Mouse (Mus musculus) c-Kit-positive CD71-negative TER-119-negative erythroid progenitor cells, embryonic 14.5 days (primary cell): ENCODE results near the gene Klc4.

Experiments used
- DNase-seq: peaks from one replicate; pipeline ENCODE4 v3.0.0-alpha.2; 2013; ENCODE audit warnings: low read depth

Klc4 gene

DNA sequence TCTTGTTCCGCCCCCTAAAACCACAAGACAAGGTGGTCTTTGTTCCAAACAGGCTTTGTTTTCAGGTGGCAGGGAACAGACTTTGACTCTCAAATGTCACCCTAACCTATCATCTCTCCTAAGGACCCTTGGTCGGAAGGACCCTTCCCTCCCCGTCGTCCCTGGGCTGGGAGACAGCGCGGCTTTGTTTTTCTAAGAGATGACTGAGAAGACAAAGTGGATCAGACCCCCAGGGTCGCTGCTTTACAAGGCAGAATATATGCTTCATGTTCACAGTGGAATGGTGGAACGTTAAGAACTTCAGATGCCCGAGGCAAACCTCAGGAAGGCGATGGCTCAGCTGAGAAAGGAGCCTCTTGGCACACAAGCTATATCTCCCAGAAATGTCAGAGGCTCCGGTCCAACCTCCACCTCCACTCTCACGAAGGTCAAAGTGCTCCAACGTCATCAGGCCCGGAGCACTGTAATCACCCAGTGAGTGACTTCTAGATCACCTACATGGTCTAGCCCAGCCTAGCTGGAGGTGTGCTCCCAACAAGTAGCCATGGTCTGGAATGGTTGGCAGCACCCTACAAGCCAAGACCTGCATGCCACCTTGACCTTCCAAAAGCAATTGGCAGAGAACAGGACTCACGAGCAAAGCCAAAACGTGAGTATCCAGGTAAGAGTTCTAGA is 26.0 kb downstream of the Klc4 start:
- no peak for DNase-seq

DNA sequence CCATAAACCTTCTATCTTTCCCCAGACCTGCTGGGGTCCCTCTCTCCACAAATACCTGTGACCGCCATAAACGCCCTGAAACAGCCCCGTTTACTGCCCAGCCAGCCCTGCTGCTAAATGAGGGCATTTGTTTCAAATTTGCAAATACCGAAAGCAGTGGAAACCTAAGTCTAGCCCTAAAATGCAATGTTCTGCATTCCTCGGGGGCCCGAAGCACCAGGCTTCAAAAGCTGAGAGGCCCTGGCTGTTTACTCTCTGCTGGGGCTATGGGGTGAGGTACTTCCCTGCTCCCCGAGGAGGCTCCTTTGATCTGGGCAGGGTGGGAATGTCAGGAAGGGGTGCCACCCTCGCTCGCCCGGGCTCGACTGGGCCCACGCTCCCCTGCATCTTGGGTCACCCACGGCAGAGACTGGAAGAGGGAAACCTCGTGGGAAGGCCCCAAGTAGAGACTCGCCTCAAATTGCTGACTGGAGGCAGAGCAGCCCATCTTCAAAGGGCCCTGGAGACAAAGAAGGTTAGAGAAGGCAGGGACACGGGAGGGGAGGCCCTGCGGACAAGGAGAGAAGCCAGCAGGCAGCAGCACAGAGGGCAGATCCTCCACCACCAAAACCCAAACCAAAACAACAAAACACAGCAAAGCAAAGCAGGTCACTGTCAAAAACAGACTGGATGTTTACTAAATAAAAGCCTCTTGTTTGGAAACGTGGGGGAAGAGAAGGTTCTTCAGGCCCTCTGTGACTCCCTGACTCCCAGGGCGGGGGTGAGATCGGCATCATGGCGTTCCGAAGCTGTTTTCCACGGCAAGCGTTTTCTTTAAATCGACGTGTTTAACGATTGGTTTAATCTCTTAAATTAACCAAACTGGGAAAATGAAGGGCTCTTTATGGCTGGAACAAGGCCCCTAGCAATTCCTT is 26.8 kb downstream of the Klc4 start:
- DNase-seq, result no peak

DNA sequence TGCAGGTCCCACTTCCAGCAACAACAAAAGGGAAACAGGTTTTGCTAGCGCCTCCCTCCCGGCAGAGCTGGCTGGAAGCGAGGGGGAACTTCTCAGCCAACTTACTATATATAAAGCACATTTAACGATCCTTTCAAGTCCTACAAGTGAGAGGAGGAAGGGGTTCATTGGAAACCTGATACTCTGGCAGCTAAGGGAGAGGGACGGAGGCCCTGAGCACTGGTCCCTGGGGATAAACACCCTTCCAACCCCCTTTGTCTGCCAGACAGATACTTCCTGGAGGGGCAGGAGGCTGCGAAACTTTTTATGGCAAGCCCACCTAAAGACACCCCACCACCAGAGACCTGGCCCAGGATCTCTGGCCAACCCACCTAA is 27.4 kb downstream of the Klc4 start:
- DNase-seq, result no peak

DNA sequence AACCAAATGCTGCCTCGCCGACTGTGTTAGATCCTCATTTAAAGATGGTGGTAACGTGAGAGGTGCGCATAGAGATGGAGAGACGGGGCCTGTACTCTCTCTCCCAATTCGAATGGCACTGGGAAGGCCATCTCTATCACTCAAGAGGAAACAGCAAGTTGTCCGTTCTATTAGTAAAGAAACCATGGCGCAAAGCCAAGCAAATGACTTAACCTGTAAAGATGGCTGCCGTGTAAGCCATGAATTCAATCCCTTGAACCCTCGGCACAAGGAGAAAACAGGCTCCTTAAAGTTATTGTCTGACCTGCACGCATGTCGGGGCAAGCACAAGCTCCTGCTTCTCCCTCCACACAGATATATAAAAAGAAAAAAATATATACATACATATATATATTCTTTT is 28.0 kb downstream of the Klc4 start:
- no peak for DNase-seq

DNA sequence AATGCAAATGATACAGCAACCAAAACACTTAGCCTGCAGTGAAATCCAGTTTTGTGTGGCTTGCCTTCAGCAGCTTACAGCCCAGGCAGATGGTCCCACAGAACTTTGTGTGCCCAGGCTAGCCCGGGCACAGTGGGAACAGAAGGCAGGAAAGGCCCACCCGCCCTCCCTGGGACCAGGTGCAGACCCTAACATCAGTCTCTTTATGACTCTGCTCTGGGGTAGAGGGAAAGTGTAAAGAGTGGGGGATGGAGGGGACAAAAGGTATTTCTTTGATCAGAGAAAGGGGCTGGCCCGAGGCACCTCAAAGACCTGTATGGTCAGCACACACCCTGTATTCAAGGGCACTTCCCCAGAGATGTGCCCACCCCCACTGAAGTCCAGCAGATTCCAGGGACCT is 32.6 kb downstream of the Klc4 start:
- no peak for DNase-seq

DNA sequence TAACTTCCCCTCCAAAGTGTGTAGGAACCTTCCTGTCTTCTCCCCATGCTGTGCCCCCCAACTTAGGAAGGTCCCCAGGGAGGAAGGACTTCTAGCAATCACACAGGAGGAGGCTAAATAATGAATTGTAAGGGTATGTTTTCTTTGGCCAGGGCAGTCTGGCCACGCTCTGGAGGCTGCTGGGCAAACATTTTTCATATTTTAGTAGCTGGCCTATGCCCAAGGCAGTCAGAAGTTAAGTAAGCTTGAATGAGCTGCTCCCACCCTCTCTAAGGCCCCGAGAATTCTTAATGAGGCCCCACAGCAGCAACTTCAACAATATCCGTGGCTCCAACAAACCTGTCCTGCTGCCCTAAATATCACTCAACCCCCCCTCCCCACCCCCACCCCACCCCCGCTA is 33.0 kb downstream of the Klc4 start:
- no peak for DNase-seq

DNA sequence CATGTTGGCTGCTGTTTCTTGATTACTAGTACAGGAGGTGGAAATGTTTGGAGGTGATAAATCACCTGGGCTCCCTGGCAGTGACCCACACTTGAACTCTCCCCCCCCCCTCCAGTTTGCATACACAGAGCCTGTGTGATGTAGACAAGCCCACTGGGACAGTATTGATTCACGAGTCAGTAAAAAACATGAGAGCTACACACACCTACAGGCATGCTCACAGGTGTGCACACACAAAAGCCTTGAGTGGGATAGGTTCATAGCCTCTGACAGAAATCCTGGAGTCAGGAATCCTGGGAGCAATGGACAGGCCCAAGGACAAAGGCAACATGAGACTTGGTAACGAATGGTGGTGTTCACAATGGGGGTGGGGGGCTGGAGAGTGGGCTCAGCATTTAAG is 33.6 kb downstream of the Klc4 start:
- no peak for DNase-seq

DNA sequence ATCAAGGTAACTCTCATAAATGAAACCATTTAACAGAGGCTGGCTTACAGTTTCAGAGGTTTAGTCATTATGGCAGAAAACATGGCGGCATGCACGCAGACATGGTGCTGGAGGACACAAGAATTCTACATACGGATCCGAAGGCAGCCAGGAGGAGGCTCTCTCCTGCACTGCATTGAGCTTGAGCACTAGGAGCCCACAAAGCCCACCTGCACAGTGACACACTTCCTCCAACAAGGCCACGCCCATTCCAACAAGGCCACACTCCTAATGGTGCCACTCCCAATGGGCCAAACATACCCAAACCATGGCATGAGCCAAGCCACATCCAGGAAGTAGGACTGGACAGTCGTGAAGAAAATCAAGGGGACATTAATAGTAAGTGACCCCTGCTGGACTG is 34.5 kb downstream of the Klc4 start:
- no peak for DNase-seq

DNA sequence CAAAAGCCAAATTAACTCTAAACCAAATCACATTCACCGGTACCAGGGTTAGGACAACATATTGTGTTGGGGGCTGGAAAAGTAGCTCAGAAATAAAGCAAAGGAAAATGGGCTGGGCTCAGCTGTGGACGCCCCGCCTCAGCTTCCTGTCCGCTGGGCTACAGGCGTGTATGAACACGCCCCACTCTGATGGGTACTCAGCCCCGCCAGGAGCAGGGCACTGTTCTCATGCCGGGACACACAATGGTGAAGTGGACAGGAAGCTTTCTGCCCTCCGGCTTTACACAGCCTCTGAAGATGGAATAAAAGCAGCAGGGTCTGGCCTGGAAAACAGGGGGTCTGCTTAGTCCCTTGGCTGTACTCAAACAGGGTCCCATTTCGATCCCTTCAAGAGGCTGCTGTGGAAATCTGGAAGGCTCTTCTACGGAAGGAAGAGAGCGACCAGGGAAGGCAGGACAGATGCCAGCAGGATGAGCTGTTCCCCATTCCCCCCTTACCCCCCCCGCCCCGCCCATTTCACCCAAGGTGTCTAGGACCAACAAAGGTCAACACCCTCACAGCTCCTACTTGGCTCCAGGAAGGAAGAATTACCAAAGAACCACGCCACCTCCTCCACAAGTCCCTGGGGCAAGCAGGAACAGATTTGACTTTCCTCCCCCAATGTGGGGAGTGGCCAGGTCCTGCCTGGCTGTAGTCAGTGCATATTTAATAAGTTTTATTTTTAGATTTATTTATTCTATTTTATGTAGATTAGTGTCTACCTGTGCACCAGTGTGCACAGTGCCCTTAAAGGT is 35.9 kb downstream of the Klc4 start:
- no peak for DNase-seq

DNA sequence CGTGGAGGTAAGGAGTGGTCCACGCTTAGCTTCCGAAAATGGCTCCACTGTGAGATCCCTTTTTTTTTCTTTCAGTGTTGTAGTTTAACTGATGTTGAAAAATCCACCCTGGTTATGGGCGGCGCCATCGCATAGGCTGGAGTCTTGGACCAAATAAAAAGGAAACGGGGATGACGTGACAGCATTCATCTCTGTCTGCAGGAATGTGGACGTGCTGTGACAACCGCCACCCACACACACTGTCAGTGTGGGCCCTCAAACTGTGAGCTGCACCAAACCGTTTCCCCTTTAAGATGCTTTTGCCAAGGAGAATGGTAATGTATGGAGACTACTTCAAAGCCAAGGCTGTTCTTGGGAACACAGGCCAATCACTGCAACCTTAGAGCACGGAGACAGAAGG is 39.8 kb downstream of the Klc4 start:
- no peak for DNase-seq

DNA sequence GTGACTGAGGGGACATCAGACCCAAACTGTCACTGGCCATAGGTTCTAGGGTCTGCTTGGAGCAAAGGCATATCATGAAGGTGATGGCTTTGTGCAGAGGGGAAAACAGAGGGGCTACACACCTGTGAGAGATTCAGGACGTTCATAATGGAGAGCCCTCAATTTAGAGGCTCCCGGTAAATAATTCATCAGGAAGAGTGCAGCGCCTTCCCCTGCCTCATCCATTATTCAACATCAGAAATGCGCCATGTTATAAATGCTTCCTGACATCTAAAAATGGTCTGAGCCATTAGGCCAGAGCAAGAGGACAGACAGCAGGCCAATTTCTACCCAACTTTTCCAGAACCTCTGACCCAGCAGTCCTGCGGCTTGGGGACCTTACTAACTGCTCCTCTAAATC is 40.7 kb downstream of the Klc4 start:
- no peak for DNase-seq

DNA sequence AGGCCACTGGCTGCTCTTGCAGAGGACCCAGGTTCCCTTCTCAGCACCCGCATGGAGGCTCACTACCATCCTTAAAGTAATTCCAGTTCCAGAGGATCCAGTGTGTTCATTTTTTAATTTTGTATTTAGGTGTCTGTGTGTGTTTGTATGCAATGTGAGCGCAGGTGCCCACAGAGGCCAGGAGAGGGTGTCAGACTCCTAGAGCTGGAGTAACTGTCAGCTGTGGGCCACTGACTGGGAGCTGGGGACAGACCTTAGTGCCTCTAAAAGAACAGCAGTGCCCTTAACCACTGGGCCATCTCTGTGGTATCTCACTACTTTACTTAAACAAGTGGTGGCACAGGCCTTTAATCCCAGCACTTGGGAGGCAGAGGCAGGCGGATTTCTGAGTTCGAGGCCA is 42.6 kb downstream of the Klc4 start:
- no peak for DNase-seq

DNA sequence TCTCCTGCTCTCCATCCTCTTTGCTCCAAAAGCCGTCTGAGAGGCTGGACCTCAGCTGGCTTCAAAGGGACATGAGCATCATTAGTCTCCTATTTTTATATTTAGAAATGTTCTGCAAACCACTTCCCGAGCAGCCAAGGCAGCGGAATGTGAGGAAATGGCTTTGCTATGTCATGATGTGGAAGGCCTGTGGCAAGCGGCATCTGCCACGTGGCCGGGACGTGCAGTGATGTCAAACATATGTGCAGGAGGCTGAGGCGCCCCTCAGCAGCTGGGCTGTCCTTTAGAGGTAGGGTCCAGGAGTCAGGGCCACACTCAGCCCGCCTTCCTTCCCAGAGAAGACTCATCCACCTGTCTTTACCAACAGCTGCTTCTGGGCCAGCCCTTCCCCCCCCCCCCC is 43.6 kb downstream of the Klc4 start:
- no peak for DNase-seq

DNA sequence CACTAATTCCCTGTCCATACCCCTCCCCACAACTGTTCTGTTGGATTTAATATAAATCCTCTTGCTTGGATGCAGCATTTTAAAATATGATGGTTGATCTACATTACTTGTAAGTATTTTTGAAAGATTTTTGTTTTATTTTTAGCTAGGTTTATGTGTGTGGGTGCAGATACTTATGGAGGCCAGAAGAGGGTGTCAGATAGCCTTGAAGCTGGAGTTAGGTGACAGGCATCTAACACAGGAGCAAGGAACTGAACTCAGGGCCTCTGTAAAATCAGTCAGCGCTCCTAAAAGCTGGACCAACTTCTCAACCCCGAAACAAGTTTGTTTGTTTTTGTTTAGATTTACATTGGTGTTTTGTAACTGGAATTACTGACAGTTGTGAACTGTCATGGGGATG is 45.3 kb downstream of the Klc4 start:
- no peak for DNase-seq

DNA sequence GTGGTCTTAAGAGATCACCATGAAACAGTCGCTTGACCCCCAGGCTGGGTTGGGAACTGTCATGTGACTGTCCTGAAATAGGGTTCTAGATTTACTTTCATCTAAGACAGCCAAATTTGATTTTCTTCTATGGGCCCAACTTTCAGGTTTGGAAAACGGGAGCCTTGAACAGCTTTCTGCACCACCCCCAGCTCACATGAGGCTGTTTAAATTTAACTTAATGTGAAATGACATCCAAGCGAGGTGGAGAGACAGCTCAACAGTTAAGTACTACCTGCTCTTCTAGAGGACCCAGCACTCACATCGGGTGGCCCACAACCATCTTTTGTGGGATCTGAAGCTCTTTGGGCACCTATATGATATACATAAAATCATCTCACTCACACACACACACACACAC is 46.9 kb downstream of the Klc4 start:
- no peak for DNase-seq

DNA sequence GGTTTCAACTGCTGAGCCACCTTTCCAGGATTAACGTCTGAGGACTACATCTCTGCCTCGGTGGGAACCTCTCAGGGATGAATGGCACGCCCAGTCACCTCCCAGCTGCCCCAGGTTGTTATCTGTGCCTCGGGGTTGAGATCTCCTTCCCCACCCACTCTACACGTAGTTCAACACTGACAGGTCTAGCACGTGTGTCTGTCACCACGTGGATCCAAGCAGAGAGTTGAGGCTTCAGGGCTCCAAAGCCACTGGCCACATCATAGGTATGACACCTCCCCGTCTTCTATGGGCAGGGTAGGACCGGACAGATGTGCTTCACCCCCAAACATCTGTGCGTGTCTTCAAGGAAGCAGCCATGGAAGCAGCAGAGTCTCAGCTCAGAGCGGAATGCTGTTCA is 47.9 kb downstream of the Klc4 start:
- no peak for DNase-seq

DNA sequence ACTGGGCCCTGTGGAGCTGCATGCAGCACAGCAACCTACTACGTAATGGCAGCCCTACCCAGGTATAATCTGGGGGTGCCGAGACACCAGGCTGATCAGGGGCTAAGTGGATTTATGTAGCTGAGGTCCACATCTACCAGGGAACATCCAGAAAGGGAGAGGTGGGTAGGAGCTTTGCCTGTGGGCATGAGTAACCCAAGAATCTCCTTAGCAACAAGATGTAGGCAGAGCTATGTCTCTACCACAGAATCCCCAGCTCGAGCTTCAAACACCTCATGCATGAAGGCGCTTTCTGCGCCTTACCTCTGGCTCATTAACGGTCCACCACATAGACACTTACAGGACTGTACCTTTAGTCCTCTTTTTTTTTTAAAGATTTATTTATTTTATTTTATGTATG is 50.5 kb downstream of the Klc4 start:
- DNase-seq, result no peak

DNA sequence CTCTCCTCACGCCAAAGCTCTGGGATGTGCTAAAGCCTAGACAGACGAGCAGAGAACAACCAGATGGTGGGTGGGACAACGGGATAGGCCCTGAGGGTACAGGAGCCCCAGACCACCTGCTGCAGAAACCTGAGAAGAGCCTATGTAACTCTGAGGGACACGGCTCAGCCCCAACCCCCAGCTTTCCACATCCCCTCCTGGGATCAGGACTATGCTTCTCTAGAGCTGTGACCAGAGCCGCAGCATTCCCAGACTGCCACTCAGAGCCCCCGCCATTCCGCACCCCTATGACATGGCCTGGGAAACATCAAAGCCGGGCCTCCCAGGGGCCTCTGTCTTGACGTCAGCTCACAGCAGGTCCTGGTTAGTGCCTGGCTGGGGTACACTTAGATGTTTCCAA is 51.2 kb downstream of the Klc4 start:
- no peak for DNase-seq

DNA sequence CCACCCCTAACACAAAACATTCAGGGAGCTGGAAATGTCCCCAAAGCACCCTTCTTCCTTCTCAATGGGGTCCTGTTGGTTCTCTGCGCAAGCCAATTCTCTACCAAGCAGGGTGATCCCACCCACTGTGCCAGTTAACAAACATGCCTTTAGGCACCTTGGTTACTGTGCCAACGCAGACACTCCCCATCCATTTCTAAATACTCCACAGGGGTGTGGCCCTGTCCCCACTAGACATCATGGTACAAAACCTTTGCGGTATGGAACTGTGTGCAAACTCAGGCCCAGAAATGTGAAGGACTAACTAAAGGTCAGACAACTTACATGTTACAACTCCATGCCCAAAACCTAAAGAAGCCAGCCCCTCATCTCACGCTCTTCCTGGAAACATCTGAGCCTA is 52.7 kb downstream of the Klc4 start:
- no peak for DNase-seq

DNA sequence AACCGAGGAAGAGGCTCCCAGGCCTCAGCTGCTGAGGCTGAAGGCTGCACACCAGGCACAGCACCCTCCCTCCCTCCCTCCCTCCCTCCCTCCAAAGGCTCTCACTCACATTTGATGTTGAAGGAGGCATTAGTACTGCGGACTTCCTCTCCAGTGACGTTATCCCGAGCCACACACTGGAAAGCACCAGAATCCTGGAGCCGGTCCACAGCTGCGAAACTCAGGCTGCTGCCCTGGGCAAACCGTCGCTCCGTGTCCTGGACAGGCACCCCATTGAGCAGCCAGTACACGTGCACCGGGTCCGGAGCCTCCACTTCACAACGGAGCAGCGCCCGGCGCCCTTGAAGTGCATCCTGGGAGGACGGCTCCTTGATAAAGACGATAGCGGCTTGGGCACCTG is 54.4 kb downstream of the Klc4 start:
- DNase-seq, result no peak

DNA sequence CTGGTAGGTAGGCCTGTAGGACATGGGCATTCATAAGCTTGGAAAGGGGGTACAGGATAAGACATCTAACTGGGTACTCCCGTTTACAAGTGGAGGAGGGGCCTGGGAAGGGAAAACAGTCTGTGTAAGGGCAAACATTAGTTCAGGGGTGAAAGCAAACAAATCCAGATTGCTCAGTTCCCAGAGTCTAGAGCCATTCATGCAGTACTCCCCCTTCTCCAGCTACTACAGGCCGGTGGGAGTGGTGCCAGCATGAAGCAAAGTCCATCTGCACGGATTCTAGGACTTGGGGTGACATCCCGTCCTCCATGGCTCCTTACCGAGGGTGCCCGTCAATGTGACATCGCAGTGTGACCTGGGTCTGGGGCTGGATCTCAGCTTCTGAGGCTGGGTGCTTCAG is 55.4 kb downstream of the Klc4 start:
- no peak for DNase-seq

DNA sequence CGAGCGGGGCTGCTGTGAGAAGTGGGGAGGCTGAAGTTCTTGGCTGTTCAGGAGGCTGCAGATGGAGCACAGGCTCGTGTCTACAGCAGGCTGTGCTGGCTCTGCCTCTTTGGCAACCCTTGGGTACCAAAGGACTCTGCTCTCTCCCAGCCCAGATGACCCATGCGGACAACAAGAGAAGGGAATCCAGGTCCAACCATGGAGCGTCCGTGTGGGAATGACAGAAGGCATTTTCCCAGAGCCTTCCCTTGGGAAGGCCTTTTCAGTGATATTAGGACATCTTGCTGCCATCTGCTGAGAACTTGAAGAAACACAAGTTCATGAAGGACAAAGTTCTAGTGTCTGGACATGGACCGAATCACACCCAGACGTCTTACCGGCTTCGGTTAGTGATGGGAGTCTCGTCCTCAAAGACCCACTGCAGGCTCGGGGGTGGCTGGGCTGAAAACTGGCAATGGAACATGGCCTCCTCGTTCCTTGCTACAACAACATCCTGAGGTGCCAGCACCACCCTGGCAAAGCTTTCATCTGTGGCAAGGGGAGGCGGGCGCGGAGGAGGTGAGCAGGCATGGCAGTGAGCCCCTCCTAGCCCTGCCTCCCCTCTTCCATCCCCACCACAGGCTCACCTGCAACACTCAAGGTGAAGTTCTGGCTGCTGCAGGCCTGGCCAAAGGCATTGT is 56.0 kb downstream of the Klc4 start:
- no peak for DNase-seq
